Mouse (Mus musculus) gastrocnemius, postnatal 4 days (tissue): ENCODE measurements around the gene Cib4. TPM values are rescaled to one million over a fixed set of nuclear protein-coding genes. Genes with fewer than 3 reads are reported as not detected.

ENCODE experiments used
- DNase-seq, 2 experiments: peaks; one replicate each; pipeline ENCODE4 v3.0.0; 2021 to 2022; ENCODE audit warnings: low spot score in 2 of 2, mixed read lengths in 2 of 2
- total RNA-seq, 2 experiments: library from RNA; stranded (reverse); gene quantifications; 2 replicates each; pipeline ENCODE4 v1.2.3; 2021

Cib4 gene
- total RNA-seq, 2 experiments from 2014 or later: not detected

DNA sequence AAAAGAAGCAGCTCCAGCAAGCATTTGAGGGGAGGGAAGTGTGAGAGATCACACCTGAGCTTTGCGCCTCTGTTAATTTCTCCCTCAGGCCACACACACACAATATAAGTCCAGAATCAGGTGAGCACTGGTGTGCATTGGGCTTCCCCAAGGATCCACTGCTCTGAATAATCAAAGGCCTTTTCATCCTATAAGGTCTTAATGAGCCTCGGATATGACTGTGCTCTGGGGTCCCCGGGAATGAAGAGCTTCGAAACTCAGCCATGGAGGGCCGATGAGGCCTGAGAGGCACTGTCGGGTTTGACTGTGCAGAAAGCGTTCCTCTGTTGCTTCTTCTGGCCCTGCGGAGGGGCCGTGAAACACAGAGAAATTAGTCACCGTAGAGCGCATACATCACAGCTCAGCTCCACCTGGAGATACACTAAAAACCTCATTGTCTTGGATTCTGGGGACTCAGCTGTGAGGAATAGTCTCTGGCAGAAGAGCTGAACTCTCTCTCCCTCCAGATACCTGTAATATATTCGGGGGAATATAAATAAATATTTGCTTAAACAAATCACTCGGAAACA lies 101.2 kb downstream of the Cib4 start:
- no peak for DNase-seq

DNA sequence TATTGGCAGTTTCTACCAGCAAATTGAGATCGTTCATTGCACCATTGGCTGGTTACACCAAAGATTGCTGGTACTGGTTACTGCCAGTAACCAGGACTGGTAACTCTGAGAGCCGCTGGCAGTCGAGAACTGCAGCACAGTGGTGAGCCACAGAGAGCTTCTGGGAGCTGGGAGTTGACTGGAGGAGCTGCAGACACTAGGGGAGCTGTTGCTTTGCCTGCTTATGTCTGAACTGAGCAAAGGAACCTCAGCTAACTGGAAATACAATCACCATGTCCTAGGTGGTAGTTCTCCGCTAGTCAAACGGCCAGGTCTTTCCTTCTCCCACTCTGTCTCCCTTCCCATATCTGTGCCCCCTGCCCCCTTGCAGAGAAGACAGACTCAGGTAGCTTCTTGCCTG lies 103.4 kb downstream of the Cib4 start:
- DNase-seq: no peak

DNA sequence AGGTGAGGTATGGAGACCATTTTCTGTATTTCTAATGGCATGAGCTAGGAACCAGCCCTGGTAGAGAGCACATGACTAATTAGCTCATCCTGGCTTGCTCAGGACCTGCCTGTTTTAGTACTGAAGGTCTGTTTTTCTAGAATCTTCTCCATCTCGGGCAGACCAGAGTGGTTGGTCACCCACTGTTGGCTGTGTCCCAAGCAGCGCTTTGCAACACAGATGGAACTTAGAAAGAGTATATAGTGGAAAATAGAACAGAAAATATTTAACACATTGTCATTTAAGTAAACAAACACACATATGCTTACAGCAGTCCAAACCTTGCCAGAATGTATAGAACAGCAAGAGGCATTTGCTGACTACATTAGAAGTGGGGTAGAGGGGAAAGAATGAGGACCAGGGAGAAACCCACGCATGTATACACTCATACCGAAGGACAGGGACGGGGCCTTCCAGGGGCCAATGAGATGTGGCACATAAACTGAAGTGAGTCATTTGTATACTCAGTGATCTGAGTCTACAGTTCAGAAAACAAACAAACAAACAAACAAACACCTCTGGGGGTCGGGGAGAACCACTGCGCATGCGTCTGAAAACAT lies 105.2 kb downstream of the Cib4 start:
- no peak for DNase-seq

DNA sequence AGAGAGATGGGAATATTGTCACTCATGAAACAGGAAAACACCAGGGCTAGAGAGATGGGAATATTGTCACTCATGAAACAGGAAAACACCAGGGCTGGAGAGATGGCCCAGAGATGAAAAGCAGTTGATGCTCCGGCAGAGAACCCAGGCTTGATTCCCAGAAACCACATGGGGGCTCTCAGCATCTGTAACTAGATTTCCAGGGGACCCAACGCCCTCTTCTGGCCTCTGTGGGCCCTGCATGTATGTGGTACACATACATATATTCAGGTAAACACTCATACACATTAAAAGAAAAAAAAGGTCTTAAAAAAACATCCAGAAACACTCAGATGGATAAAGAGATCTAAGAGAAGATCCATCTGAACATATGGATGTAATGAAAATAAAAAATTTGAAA lies 106.7 kb downstream of the Cib4 start:
- DNase-seq: no peak

Other genes starting within 250 kb of the Cib4 start
- 1 to 10 TPM; 1.2 to 1.7 TPM for gene Otof, start 83.9 kb downstream of the Cib4 start, total RNA-seq
- gene 1700001C02Rik, start 79.8 kb downstream of the Cib4 start, total RNA-seq: not detected
- gene Kcnk3, start 42.3 kb upstream of the Cib4 start, total RNA-seq: 1 to 10 TPM; 2.1 to 3.3 TPM
- 10 to 100 TPM; 15.6 to 15.9 TPM for gene Slc35f6, start 102.1 kb upstream of the Cib4 start, total RNA-seq
- 10 to 100 TPM; 28.7 to 39.2 TPM for gene Cenpa, start 120.9 kb upstream of the Cib4 start, total RNA-seq
- gene Dpysl5, start 165.7 kb upstream of the Cib4 start, total RNA-seq: 1 to 10 TPM; 5.6 to 7.4 TPM